Mouse (Mus musculus): ENCODE data around the gene Col25a1. TPM values are rescaled to one million over a fixed set of nuclear protein-coding genes. Genes with fewer than 3 reads are reported as not detected.

The Col25a1 gene
- polyA plus RNA-seq, 1 experiment from 2014 or later: 2.0 TPM

- Histone ChIP-seq H3K4me3 (no peak overlapping the region), H3K4me2 (no peak overlapping the region), H3K27ac (replicated peaks) (no peak overlapping the region), H3K9ac (no peak overlapping the region), H3K27me3 (replicated peaks) (peaks cover 4% of the 10 kb centered on the region; the same call in 1 of the 2 replicates), H3K36me3 (no peaks in the 10 kb centered on the region), H3K9me3 (no peaks in the 10 kb centered on the region), H3K4me1 (0 out of 2 replicates have a peak, but pooled peaks cover 8% of the 10 kb centered on the region)
- WGBS: 58% methylated on average over 6 of the region's 6 CpGs
- no peak for ATAC-seq (ENCODE audit: extremely low read depth, insufficient number of reproducible peaks, low FRiP score, low TSS enrichment)
These were observed 445.4 kb downstream of the Col25a1 start for GRCm38 (mm10) chr3:130576683-130577082.

- WGBS: 34% methylated on average over 17 of the region's 17 CpGs
- no peaks in the 10 kb centered on the region for H3K36me3 ChIP-seq
- 0 out of 2 replicates have a peak overlapping the region, but pooled peaks have one; percentile 0 for H3K27ac ChIP-seq (replicated peaks)
- no peaks in the 10 kb centered on the region for H3K9me3 ChIP-seq
- H3K4me3 ChIP-seq: 0 out of 2 replicates have a peak overlapping the region, but pooled peaks have one; percentile 2
- peak overlapping the region; percentile 53 for H3K4me2 ChIP-seq
- no peak overlapping the region for H3K9ac ChIP-seq
- H3K4me1 ChIP-seq: 0 out of 2 replicates have a peak, but pooled peaks cover 8% of the 10 kb centered on the region
- peaks cover 4% of the 10 kb centered on the region; the same call in 1 of the 2 replicates for H3K27me3 ChIP-seq (replicated peaks)
- ATAC-seq (ENCODE audit: extremely low read depth, insufficient number of reproducible peaks, low FRiP score, low TSS enrichment): no peak
These were observed 448.2 kb downstream of the Col25a1 start for GRCm38 (mm10) chr3:130579501-130579900.

- Histone ChIP-seq H3K4me1 (0 out of 2 replicates have a peak, but pooled peaks cover 8% of the 10 kb centered on the region), H3K27me3 (replicated peaks) (no peaks in the 10 kb centered on the region), H3K4me3 (no peak overlapping the region), H3K9ac (no peak overlapping the region), H3K27ac (replicated peaks) (no peak overlapping the region), H3K4me2 (no peak overlapping the region), H3K9me3 (no peaks in the 10 kb centered on the region), H3K36me3 (no peaks in the 10 kb centered on the region)
- 69% methylated on average over 2 of the region's 2 CpGs for WGBS
- no peak for ATAC-seq (ENCODE audit: extremely low read depth, insufficient number of reproducible peaks, low FRiP score, low TSS enrichment)
These were observed 450.3 kb downstream of the Col25a1 start for GRCm38 (mm10) chr3:130581577-130581976.

- ATAC-seq (ENCODE audit: extremely low read depth, insufficient number of reproducible peaks, low FRiP score, low TSS enrichment): no peak
- H3K9me3 ChIP-seq: no peaks in the 10 kb centered on the region
- WGBS: 80% methylated on average over 13 of the region's 13 CpGs
- H3K27me3 ChIP-seq (replicated peaks): no peaks in the 10 kb centered on the region
- H3K4me1 ChIP-seq: 0 out of 2 replicates have a peak, but pooled peaks cover 8% of the 10 kb centered on the region
- no peak overlapping the region for H3K4me2 ChIP-seq
- H3K4me3 ChIP-seq: no peak overlapping the region
- no peak overlapping the region for H3K27ac ChIP-seq (replicated peaks)
- H3K9ac ChIP-seq: no peak overlapping the region
- no peaks in the 10 kb centered on the region for H3K36me3 ChIP-seq
These were observed 451.8 kb downstream of the Col25a1 start for GRCm38 (mm10) chr3:130582903-130583664.

GRCm38 (mm10) chr3:130584007-130584406, 452.7 kb downstream of the Col25a1 start:
- 72% methylated on average over 7 of the region's 7 CpGs for WGBS
- H3K4me2 ChIP-seq: no peak overlapping the region
- no peaks in the 10 kb centered on the region for H3K36me3 ChIP-seq
- no peak overlapping the region for H3K4me3 ChIP-seq
- H3K9me3 ChIP-seq: no peaks in the 10 kb centered on the region
- no peaks in the 10 kb centered on the region for H3K27me3 ChIP-seq (replicated peaks)
- no peak for ATAC-seq (ENCODE audit: extremely low read depth, insufficient number of reproducible peaks, low FRiP score, low TSS enrichment)
- 0 out of 2 replicates have a peak, but pooled peaks cover 8% of the 10 kb centered on the region for H3K4me1 ChIP-seq
- H3K27ac ChIP-seq (replicated peaks): no peak overlapping the region
- H3K9ac ChIP-seq: no peak overlapping the region

- H3K27me3 ChIP-seq (replicated peaks): no peaks in the 10 kb centered on the region
- H3K9ac ChIP-seq: no peak overlapping the region
- no peaks in the 10 kb centered on the region for H3K36me3 ChIP-seq
- no peak for ATAC-seq (ENCODE audit: extremely low read depth, insufficient number of reproducible peaks, low FRiP score, low TSS enrichment)
- WGBS: 26% methylated on average over 8 of the region's 8 CpGs
- H3K9me3 ChIP-seq: no peaks in the 10 kb centered on the region
- H3K4me1 ChIP-seq: peaks cover 18% of the 10 kb centered on the region
- H3K27ac ChIP-seq (replicated peaks): no peak overlapping the region
- no peak overlapping the region for H3K4me3 ChIP-seq
- H3K4me2 ChIP-seq: peak overlapping the region; percentile 45
These were observed 463.7 kb downstream of the Col25a1 start for GRCm38 (mm10) chr3:130595050-130595449.

- no peak overlapping the region for H3K4me2 ChIP-seq
- ATAC-seq (ENCODE audit: extremely low read depth, insufficient number of reproducible peaks, low FRiP score, low TSS enrichment): no peak
- no peaks in the 10 kb centered on the region for H3K4me1 ChIP-seq
- H3K4me3 ChIP-seq: no peak overlapping the region
- no peaks in the 10 kb centered on the region for H3K9me3 ChIP-seq
- no peak overlapping the region for H3K9ac ChIP-seq
- WGBS: 76% methylated on average over 10 of the region's 10 CpGs
- no peaks in the 10 kb centered on the region for H3K27me3 ChIP-seq (replicated peaks)
- no peaks in the 10 kb centered on the region for H3K36me3 ChIP-seq
- no peak overlapping the region for H3K27ac ChIP-seq (replicated peaks)
These were observed 470.2 kb downstream of the Col25a1 start for GRCm38 (mm10) chr3:130601491-130601890.

- Histone ChIP-seq H3K27me3 (replicated peaks) (no peaks in the 10 kb centered on the region), H3K4me3 (no peak overlapping the region), H3K36me3 (no peaks in the 10 kb centered on the region), H3K4me2 (no peak overlapping the region), H3K27ac (replicated peaks) (no peak overlapping the region), H3K9me3 (no peaks in the 10 kb centered on the region), H3K9ac (no peak overlapping the region), H3K4me1 (no peaks in the 10 kb centered on the region)
- no peak for ATAC-seq (ENCODE audit: extremely low read depth, insufficient number of reproducible peaks, low FRiP score, low TSS enrichment)
- WGBS: 69% methylated on average over 2 of the region's 2 CpGs
These were observed 476.6 kb downstream of the Col25a1 start for GRCm38 (mm10) chr3:130607924-130608323.

- H3K4me2 ChIP-seq: no peak overlapping the region
- 75% methylated on average over 9 of the region's 9 CpGs for WGBS
- no peak overlapping the region for H3K4me3 ChIP-seq
- H3K27ac ChIP-seq (replicated peaks): no peak overlapping the region
- H3K4me1 ChIP-seq: peaks cover 7% of the 10 kb centered on the region
- H3K36me3 ChIP-seq: no peaks in the 10 kb centered on the region
- H3K9me3 ChIP-seq: no peaks in the 10 kb centered on the region
- no peak overlapping the region for H3K9ac ChIP-seq
- ATAC-seq (ENCODE audit: extremely low read depth, insufficient number of reproducible peaks, low FRiP score, low TSS enrichment): no peak
- H3K27me3 ChIP-seq (replicated peaks): peaks cover 31% of the 10 kb centered on the region
These were observed 483.1 kb downstream of the Col25a1 start for GRCm38 (mm10) chr3:130614444-130614843.

GRCm38 (mm10) chr3:130615625-130616024, 484.3 kb downstream of the Col25a1 start:
- no peaks in the 10 kb centered on the region for H3K36me3 ChIP-seq
- peaks cover 7% of the 10 kb centered on the region for H3K4me1 ChIP-seq
- H3K27ac ChIP-seq (replicated peaks): no peak overlapping the region
- H3K4me2 ChIP-seq: no peak overlapping the region
- no peak for ATAC-seq (ENCODE audit: extremely low read depth, insufficient number of reproducible peaks, low FRiP score, low TSS enrichment)
- no peaks in the 10 kb centered on the region for H3K9me3 ChIP-seq
- no peak overlapping the region for H3K9ac ChIP-seq
- H3K27me3 ChIP-seq (replicated peaks): peaks cover 33% of the 10 kb centered on the region
- H3K4me3 ChIP-seq: no peak overlapping the region
- WGBS: 49% methylated on average over 8 of the region's 8 CpGs

- no peak; the same call in 1 of the 2 replicates for ATAC-seq (ENCODE audit: extremely low read depth, insufficient number of reproducible peaks, low FRiP score, low TSS enrichment)
These were observed 486.2 kb downstream of the Col25a1 start, which contains the start of gene Etnppl for GRCm38 (mm10) chr3:130617439-130617898. TSS of gene Etnppl (plus strand) at chr3:130617448.

More at GRCm38 (mm10) chr3:130617439-130617898, 486.2 kb downstream of the Col25a1 start, which contains the start of gene Etnppl:
- Histone ChIP-seq H3K9me3 (no peaks in the 10 kb centered on the region), H3K4me2 (peak within 1 kb of the TSS; percentile 72), H3K36me3 (no peaks in the 10 kb centered on the region), H3K9ac (peak within 1 kb of the TSS; percentile 56; the same call in 1 of the 2 replicates), H3K27ac (replicated peaks) (no peak within 1 kb of the TSS), H3K4me3 (peak within 1 kb of the TSS; percentile 39), H3K27me3 (replicated peaks) (peaks cover 37% of the 10 kb centered on the region), H3K4me1 (peaks cover 7% of the 10 kb centered on the region)
- 2% methylated on average over 10 of the region's 10 CpGs for WGBS
